Mouse (Mus musculus) embryo, embryonic 11.5 days (tissue): ENCODE measurements around the gene Atf7ip.
"Not testable (repeated sequence)": the region's sequence is repeated elsewhere in the genome, so short reads cannot be mapped to it uniquely, and the experiment has no call there.

Experiments used
- DNase-seq: peaks from one replicate; pipeline ENCODE4 v3.0.0-alpha.2; 2012; ENCODE audit warnings: low read depth, low spot score

The Atf7ip gene

DNA sequence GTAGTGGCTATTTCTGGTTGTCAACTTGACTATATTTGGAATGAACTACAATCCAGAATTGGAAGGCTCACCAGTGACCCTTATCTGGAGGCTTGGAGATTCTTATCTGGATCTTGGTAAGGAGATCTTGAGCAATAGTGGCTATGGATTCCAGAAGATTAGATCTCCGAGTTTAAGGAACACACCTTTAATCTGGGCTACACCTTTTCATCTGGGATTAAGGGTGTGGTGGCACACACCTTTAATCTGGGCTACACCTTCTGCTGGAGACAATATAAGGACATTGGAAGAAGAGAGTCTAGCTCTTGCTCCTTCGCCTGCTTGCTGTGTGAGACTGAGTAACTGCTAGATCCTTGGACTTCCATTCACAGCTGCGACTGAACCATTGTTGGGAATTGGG, at the start of gene Atf7ip:
TSS of gene Atf7ip (plus strand) at position 301 of the 400 bp plus-strand sequence.
- DNase-seq = not testable (repeated sequence)

DNA sequence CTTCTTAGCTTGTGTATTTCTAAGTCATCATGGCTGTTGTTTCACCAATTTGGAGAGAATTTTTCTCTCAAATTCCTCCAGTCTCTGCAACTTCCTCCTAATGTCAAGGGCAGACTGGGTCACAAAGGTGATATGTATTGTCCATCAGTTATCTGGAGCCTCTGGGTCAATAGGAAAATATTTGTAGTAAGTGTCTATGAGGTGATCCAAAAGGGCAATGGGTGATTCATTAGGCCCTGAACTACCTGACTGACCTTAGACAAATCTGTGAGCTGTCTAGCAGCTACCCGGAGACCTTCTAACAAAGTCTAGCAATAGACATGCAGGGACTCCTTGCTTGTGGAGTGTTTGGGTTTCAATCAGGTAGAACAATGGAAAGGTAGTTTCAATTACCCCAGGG, 49.7 kb upstream of the Atf7ip start:
- no peak for DNase-seq

DNA sequence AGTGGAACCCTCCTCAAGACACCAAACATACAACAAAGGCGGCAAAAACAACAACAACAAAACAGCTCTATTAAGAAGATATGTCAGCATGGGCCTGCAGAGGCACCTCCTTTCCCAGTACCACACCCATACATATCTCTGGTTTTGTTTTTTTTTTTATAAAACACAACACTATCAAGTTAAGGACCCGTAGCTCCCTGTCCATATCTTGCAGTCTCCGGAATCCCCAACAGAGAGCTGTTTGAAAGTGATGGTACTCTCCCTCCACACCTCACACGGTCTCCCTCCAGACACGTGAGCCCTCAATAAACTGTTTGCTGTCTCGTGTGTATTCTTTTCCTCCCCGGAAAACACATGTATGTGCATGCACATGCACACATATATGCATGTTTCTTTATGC, 46.8 kb upstream of the Atf7ip start:
- no peak for DNase-seq

DNA sequence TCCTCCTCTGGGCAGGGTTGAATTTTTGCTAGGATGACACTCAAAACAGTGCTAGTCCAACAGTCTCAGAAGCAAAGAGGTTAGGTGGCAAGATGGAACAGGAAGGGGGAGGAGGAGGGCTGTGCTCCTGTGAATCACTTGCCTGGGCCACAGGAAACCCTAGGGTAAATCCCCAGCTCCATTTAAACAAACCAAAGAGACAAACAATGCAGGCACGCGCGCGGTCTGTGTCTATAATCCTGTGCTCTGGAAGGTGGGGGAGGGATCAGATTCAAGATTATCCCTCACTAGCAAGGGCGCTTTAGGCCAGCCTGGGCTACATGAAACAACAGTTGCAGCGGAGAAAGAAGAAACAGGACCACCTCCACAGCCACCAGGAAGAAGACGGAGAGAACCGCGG, 42.5 kb upstream of the Atf7ip start:
- DNase-seq = no peak

DNA sequence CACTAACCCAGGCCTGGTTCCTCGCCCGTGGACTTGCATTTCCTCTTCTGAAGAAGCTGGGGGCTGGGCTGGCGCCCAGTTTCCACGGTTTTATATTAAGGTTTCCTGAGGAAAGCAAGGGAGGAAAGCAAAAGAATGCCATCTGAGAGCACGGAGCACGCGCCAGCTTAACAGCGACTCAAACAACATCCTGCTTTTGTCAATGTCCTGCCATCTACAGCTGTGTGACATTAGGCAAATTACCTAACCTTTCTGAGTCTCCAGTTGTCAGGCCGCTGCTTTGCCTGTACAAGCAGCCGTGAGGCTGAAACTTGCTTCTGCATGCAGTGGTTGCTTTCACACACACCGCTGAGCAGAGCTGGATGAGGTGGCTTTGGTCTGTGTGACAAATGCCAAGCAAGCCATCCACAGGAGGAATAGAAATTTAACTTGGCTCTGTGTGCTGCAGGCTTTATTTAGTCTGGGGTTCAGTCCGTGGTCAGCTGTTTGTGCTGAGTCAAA, 41.8 kb upstream of the Atf7ip start:
- no peak for DNase-seq

DNA sequence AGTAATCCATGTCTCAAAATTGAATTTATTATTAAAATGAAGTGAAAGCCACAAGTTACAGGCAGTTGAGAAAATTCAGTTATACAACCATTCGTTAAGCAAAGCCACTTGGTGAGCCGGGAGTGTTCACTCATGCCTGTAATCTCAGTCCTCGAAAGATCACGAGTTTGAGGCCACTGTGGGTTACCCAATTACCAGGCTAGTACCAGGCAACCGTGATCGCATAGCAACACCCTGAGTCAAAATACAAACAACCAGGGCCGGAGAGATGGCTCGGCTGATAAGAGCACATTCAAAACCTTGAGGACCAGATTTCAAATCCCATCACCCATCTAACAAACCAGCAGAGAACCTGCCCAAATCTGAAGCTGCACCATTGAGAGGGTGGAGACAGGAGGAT, 40.9 kb upstream of the Atf7ip start:
- no peak for DNase-seq

DNA sequence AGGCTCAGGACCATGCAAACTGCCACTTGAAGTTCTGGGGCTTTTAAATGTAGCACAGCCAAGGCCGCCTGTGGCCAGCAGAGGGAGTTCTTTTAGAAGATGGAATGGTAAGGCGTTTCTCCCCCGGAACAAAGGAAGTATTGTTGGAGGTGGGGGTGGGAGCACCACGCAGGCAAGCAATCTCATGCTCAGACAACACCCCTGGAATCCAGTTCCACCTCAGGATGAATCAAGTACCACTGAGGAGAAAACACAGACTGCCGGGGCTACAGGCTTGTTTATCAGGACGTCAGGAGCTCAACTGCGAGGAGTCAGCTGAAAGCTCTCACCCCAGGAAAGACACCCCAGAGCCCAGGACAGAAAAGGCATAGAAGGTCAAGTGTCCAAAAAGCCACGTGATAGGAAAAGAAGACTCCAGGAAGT, 40.0 kb upstream of the Atf7ip start:
- no peak for DNase-seq

DNA sequence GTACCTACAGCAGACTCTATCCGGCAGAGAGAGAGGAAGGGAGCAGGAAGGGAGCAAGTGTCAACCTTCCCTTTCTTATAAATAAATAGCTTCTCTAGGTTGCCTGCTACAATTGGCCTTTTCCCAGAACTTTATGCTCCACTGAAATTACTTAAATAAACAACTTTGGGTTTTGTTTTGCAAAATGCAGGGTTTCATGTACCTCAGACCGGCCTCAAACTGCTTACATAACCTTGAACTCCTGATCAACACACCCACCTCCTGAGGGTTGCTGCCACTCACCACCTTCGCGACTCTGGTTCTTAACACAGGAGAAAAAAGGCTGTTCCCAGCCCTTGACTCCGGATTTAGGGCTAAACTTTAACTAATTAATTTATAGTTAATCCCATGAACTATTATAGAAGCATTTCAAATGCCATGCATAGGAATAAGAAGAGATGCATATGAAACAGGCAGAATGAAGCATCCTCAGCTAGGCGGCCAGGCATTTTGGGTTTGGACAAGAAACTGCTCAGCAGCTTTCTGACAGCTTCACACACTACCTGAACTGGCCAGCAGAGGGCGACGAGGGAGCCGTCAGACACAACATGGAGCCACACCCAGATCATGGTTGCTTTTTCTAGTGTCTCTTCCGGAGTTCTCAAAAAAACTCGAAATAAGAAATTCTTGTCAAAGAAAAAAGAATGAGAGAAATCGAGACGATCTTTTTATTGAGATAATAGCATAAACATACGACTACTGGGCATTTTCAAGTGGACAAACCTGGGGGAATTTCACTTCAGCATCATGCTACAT, 38.8 kb upstream of the Atf7ip start:
- peak; percentile 53 for DNase-seq

DNA sequence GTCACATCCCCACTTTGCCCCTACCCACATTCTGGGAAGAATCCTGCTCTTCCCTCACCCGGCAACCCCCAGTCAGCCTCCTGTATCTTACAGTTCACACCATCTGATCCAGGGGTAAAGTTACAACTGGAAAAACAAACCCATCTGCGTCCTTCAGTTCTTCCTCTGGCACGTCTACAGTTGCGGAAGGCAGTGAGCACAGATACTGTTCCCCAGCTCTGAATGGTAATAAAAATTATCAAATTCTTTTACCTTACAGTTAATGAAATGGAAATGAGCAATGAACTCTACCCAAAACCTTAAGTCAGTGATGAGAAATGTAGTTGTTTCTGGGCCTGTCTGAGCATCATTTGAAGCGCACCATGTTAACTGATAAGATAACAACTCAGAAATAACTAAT, 38.1 kb upstream of the Atf7ip start:
- DNase-seq = no peak

DNA sequence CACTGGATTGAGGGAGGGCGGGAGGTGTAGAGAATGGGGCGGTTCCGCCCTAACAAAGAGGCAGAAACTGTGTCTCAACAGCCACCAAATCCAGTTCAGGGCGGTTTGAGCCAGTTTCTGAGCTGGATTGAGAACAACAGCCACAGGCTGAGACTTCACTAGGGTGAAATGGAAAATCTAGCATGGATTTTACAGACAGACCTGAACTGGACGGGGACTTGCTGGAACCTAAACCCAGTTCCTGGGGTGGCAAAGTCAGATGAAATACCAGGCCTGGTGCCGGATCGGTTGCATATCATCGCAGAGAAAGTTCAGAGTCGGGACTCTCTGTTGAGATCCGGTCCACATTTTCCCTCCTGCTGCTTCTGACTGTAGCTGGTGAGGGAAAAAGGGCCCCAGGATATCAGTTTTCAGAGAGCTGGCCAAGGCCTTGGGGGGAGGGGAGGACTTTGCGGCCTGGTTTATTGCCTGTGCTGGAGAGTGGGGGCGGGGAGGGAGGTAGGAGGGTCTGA, 37.5 kb upstream of the Atf7ip start:
- peak; percentile 93 for DNase-seq

DNA sequence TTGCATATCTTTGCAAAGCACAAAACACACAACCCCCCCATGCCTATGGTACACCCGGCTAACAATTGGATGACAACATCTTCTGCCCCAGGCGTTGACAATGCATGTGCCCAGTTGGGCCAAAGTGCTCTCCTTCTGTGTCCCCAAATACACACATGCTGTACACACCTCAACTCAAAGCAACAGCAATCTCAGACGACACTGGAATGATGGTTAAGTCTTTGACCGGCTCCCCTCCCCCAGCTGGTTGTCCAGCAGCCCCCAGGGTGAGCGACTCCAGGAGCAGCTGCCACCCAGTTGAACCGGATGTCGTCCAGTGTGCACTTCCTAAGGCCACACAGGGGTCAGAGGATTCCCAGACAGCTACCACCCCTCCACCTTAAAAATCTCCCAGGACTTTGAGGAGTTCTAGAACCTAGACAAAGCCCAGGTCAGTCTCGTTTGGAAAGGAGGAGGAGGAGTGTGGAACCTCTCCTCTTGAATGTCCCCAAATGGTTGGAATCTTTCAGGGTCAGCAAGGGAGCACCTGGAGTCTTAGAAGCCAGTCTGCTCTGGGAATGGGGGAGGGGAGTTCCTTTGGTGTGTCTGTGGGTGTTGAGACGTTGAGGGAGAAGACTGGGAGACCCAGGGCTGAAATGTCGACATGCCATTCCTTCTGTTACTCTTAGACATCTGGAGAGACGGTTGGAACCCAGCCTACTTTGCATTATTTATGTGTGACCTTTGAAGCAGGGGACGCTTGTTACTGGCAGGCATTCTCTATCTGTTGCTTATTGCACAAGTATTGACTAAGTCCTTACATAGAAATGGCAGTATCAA, 36.8 kb upstream of the Atf7ip start:
- no peak for DNase-seq

DNA sequence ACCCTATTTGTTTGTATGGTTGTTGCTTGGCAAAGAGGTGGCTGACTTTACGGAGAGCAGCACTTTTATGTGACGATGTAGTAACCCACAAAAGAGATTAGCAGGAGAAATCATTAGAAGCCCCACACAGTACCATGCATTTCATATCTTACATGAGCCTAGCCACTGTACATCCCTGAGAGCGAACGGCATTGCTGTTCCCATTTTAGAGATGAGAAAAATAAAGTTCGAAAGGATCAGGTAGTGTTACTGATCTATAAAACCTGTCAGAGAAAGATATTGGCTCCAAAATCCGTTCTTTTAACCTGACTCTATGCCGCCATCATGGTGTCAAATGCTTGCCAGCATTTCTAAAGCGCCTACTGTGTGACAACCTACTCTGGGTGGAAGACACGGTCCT, 36.2 kb upstream of the Atf7ip start:
- no peak for DNase-seq

DNA sequence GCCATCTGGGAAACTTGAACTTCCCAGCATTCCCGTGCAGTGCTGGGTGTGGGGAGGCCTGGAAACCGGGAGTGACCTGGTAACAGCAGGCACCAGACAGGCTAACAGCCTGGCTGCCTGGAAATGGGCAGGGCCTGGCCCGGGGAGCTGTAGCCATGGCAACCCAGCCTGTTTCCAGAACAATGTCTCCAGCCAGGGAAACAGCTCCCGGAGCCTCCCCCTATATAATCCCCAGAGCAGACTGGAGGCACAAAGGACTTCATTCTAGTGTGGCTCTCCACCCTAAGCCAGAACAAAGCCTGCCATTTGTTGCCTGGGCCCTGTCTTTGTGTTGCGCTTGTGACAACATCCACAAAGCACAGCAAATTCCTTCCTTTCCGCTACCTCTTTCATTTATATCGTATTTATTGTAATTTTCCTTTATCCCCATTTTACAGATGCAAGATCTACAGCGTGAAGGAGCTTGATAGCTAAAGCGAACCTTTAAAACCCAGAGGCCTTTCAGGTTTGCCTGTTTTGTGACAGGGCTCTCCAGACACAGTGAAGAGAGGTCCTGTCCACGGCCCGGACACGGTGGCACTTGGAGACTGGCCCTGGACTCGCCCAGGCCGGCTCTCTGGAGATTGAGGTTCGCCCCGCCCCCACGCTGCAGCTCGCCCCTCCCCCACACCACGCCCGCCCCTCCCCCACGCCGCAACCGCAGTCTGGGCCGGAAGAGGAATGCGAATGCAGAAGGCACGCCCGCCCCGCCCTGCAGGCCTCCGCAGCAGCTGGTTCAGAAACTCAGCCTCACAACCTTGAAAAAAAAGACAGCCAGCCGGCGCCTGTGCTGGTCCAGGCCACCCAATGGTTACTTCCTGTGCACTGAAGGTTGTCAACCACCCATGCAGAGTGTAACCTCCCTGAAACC, 35.4 kb upstream of the Atf7ip start:
- DNase-seq = peak; percentile 80

DNA sequence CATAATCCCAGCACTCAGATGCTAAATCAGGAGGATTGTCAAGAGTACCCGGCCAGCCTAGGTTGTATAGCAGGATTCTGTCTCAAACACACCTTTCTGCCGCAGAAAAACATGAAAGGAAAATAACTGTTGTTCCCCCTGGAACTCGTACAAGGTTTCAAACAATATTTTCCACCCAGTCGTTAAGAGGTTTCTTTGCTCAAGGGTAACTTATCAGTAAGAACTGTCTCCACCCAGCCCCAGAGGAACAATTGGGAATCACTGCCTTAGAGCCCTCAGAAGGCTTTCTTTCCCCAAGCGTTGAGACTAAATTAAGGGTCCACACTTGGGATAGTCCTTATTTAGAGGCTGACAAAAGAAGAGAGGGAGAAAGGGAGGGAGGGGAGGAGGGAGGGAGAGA, 34.4 kb upstream of the Atf7ip start:
- no peak for DNase-seq

DNA sequence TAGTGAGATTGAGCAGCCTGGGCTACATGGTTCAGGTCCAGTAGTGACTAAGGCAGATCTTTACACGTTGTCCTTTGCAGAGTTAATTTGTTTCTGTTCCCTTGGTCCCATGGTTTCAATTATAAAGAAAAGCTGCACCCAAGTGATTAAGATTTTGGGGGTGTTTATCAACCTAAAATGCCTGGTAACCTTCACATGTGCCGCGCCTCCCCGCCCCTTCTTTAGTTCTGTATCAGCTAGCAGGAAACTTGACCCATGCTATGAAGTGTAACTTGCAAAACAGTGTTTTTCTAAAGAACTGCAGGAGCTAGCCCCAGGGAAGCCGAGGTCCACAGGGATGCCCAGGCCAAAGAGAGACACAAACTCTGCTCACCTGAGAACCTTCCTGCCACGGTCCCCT, 33.2 kb upstream of the Atf7ip start:
- no peak for DNase-seq

DNA sequence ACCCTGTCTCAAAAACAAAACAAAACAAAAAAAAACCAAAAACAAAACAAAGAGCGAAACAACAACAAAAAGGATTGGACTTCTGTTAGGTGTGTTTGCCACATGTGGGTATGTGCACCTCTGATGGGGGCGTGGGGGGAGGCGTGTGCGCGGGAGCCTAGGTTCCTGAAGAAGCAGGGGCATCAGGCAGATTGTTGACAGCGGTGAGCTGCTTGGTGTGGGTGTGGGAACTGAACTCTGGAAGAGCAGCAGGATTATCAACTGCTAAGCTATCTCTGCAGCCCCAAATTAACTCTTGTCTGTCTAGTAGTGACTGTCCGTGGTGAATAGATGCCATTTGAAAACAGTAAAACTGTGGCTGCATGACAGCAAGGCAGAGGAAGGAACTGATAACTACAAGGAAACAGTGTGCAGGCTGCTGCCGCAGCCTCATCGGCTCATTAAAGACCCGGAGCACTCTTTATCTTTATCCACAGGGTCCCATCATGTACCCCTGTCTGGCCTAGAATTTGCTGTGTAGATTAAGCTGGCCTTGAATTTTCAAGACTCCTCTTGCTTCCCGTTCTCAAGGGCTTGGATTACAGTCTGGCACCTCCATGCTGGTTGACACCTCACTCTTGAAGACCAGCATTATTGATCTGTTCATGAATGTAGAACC, 32.4 kb upstream of the Atf7ip start:
- no peak for DNase-seq

DNA sequence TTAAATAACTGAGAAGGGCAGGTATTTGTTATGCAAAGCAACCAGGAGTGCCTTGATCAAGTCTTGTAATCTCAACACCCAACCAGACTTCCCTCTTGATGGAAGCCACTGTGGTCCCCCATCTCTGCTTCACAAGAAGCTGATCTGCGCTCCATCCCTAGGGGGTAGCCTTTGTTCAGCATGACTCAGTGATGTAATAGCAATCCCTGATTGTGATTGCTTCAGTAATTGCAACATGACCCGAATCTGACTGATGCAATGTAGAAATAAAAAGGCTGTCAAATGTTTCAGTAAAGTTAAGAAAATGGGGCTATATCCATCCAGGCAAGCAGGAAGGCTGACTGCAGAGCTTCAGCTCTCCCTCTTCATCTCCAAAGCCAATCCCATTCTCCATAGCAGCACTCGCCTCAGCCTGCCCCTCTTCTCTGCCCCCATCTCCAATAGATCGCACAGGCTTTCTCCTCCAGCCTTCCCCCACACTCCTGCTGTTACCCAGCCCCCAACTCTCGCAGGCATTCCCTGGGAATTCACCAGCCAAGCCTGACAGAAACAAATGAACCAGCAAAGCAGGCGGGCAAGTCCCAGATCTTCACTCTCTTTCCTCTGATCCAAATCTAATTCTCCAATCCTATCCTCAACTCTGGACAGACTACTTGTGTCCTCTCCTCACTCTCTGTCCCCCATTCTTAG, 30.7 kb upstream of the Atf7ip start:
- DNase-seq = no peak

DNA sequence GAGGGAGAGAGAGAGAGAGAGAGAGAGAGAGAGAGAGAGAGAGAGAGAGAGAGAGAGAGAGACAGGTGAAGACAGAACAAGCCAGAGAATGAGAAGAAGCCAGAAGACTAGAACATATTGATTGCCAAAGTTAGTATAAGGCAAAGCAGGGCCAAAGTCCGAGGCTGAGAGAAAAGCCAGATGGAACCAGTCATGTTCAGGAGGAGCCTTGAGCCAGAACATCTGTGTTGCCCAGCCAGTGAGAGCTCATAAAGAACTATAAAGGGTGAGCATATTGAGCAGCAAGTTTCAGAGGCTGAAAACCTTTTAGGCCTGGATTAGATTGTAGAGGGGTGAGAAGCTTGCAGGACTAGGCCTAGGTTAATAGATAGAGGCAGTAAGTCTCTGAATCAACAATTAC, 28.1 kb upstream of the Atf7ip start:
- DNase-seq = no peak

DNA sequence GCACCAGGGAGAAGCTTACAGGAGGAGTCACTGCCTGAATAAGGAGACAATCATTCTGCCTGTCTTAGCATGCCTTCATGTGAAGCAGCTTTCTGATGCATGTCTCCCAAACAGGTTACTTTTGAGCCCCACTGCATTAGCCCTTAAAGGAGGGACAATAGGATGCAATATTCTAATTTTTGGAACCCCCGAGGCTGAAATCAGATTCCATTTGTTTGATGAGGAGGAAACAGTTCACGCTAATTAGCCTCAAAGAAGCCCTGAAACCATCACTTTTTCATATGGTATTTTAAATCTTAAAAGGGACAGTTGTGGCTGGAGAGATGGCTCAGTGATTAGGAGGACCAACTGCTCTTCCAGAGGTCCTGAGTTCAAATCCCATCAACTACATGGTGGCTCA, 22.4 kb upstream of the Atf7ip start:
- no peak for DNase-seq

DNA sequence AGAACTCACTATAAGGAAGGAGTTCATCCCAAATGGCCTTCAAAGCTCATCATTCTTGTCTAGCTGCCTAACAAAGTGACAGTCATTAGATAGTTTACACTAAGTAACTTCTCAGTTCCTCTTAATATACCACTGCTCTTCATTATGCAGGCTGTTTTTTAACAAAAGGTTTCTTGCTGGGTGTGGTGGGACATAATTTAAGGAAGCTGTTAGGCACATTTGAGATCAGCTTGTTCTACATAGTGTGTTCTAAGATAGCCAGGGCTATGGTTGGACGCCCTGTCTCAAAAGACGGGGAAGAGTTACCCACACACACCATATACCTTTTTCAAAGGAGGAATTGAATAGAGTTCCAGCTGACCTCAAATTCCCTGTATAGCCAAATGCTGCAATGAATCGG, 21.9 kb upstream of the Atf7ip start:
- DNase-seq = no peak
